Mouse (Mus musculus) liver, postnatal 0 days (tissue): ENCODE data around the gene Pmepa1.

Source experiments
- CTCF ChIP-seq: sonication (generic); IDR thresholded peaks from 2 replicates; pipeline ENCODE4 v1.5.1; 2016; ENCODE audit warnings: antibody characterized with exemption, low read depth
- EP300 ChIP-seq: IDR thresholded peaks from 2 replicates; pipeline ENCODE4 v1.6.1; 2016; ENCODE audit warnings: antibody characterized with exemption, low read depth, mild to moderate bottlenecking

DNA sequence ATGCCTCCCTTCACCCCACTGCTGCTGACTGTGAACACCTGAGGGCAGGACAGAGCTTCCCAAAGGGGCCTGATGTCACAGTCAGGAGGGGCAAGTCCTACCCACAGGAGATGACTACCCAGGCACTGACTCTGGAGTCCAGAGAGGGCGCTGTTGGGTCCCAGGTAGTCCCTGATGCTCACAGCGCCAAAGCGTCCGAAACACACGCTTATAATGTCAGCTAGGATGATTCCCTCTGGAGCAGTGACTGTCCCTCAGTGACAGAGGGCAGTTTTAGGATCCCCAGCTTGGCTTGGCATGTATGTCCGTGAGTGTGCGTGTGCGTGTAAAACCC is 43.6 kb downstream of the Pmepa1 start:
- TF ChIP-seq CTCF (no peak), EP300 (no peak)
